Mouse (Mus musculus) forebrain, postnatal 0 days (tissue): ENCODE results near the gene Scaf8. TPM values are rescaled to one million over a fixed set of nuclear protein-coding genes. Genes with fewer than 3 reads are reported as not detected.
A peak's percentile ranks its signal among the peaks of the same experiment; 100 is the strongest.

Experiments
- ATAC-seq: fragments of 200-750 bp; cut with Nextera tagmentation; 2 replicates; pipeline ENCODE4 v1.8.0; 2017; ENCODE audit warnings: mild to moderate bottlenecking, moderate library complexity
- DNase-seq: peaks from one replicate; pipeline ENCODE4 v3.0.0-alpha.2; 2015
- H3K27ac ChIP-seq: fragments of 300-500 bp; sonication (generic); 2 replicates; pipeline ENCODE4 v1.5.1; 2014; ENCODE audit warnings: low read depth, mild to moderate bottlenecking, antibody characterized with exemption, low read length, moderate library complexity, mixed read lengths
- H3K27me3 ChIP-seq: fragments of 300-500 bp; sonication (generic); 2 replicates; pipeline ENCODE4 v1.6.1; 2014; ENCODE audit warnings: mild to moderate bottlenecking, low read length, mixed read lengths; ENCODE audit not compliant: insufficient read depth
- H3K36me3 ChIP-seq: fragments of 300-500 bp; sonication (generic); 2 replicates; pipeline ENCODE4 v1.6.1; 2014; ENCODE audit warnings: mild to moderate bottlenecking, moderate library complexity; ENCODE audit not compliant: insufficient read depth
- H3K4me1 ChIP-seq: fragments of 300-500 bp; sonication (generic); 2 replicates; pipeline ENCODE4 v1.6.1; 2014; ENCODE audit warnings: antibody characterized with exemption; ENCODE audit not compliant: insufficient read depth
- H3K4me2 ChIP-seq: fragments of 300-500 bp; sonication (generic); 2 replicates; pipeline ENCODE4 v1.6.1; 2014; ENCODE audit warnings: low read depth, mild to moderate bottlenecking, moderate library complexity
- H3K4me3 ChIP-seq: fragments of 300-500 bp; sonication (generic); 2 replicates; pipeline ENCODE4 v1.5.1; 2014; ENCODE audit warnings: low read depth, low read length, mixed read lengths
- H3K9ac ChIP-seq: fragments of 300-500 bp; sonication (generic); 2 replicates; pipeline ENCODE4 v1.6.1; 2014; ENCODE audit warnings: mild to moderate bottlenecking
- H3K9me3 ChIP-seq: fragments of 300-500 bp; sonication (generic); 2 replicates; pipeline ENCODE4 v1.6.1; 2016; ENCODE audit warnings: low read length
- CTCF ChIP-seq: sonication (generic); IDR thresholded peaks from 2 replicates; pipeline ENCODE4 v1.5.1; 2016; ENCODE audit warnings: antibody characterized with exemption, control low read depth, low read depth
- WGBS: fragments of 180-500 bp; shearing (Covaris S2); extraction: QIAGEN DNeasy Blood & Tissue Kit; methylation state at CpG from one replicate; pipeline ENCODE4 v1.1.7; 2014; 5-methylcytosine and 5-hydroxymethylcytosine counted together
- polyA plus RNA-seq: library from polyadenylated mRNA; unstranded; fragments of >200 nt; fragmentation: Nextera tagmentation; extraction: Ambion mirVana; gene quantifications from 2 replicates; pipeline ENCODE4 v1.2.1, GENCODE M21; 2015
- total RNA-seq: library from RNA; depleted of rRNA; stranded (reverse); fragments of >200 nt; gene quantifications from 2 replicates; pipeline ENCODE4 v1.2.3, GENCODE M21; 2014; rRNA removed

The Scaf8 gene
- total and polyA plus RNA-seq, 2 experiments from 2014 or later = 15.6 to 65.8 TPM

- DNase-seq = no peak
Measured at GRCm38 (mm10) chr17:3244881-3245739, 130.3 kb downstream of the Scaf8 start.

GRCm38 (mm10) chr17:3246665-3247370 is 132.0 kb downstream of the Scaf8 start:
- no peak for DNase-seq

More at GRCm38 (mm10) chr17:3244881-3245739, 130.3 kb downstream of the Scaf8 start:
- Histone ChIP-seq H3K9ac (no peak overlapping the region), H3K36me3 (no peaks in the 10 kb centered on the region), H3K4me3 (no peak overlapping the region), H3K4me1 (peaks cover 33% of the 10 kb centered on the region), H3K9me3 (no peaks in the 10 kb centered on the region), H3K27ac (peak overlapping the region; percentile 70), H3K4me2 (no peak overlapping the region), H3K27me3 (no peaks in the 10 kb centered on the region)
- WGBS = 65% methylated on average over 8 of the region's 8 CpGs
- peak; percentile 26; the same call in 1 of the 2 replicates for ATAC-seq
- TF ChIP-seq CTCF = no peak

More at GRCm38 (mm10) chr17:3246665-3247370, 132.0 kb downstream of the Scaf8 start:
- WGBS = 28% methylated on average over 7 of the region's 7 CpGs
- no peak for TF ChIP-seq CTCF
- Histone ChIP-seq H3K27ac (peak overlapping the region; percentile 40; the same call in 1 of the 2 replicates), H3K4me1 (peaks cover 33% of the 10 kb centered on the region), H3K9me3 (no peaks in the 10 kb centered on the region), H3K27me3 (no peaks in the 10 kb centered on the region), H3K4me2 (no peak overlapping the region), H3K4me3 (no peak overlapping the region), H3K9ac (no peak overlapping the region), H3K36me3 (no peaks in the 10 kb centered on the region)
- ATAC-seq = 0 out of 2 replicates have a peak, but pooled peaks have one; percentile 13

Other genes starting within 250 kb of the Scaf8 start
- gene Tiam2, start 211.6 kb downstream of the Scaf8 start, total RNA-seq = 71.5 and 96.0 TPM in 2 replicates
- gene Tiam2, start 211.6 kb downstream of the Scaf8 start, polyA plus RNA-seq = 26.3 and 26.4 TPM in 2 replicates